Mouse (Mus musculus) megakaryocyte, adult 5-6 weeks (primary cell): ENCODE results near the gene Amn1. TPM values are rescaled to one million over a fixed set of nuclear protein-coding genes. Genes with fewer than 3 reads are reported as not detected.

Experiments
- ATAC-seq: 2 replicates; pipeline ENCODE4 v1.8.0; 2016; ENCODE audit warnings: mild to moderate bottlenecking, inconsistent platforms; ENCODE audit not compliant: poor library complexity, severe bottlenecking
- total RNA-seq, 2 experiments: library from RNA; stranded (forward) in 1 of 2; stranded (reverse) in 1 of 2; fragments of 153-499, 151-499 nt in 1 of 2; fragments of 221-1000, 200-1000 nt in 1 of 2; gene quantifications; 2 replicates each; pipeline versions ENCODE4 v1.2.3 to v1.2.4; 2015 to 2017

Gene Amn1
- total RNA-seq, 2 experiments from 2014 or later = 14.7 to 19.6 TPM

GRCm38 (mm10) chr6:149118935-149119334 lies 69.6 kb downstream of the Amn1 start:
- no peak for ATAC-seq

DNA sequence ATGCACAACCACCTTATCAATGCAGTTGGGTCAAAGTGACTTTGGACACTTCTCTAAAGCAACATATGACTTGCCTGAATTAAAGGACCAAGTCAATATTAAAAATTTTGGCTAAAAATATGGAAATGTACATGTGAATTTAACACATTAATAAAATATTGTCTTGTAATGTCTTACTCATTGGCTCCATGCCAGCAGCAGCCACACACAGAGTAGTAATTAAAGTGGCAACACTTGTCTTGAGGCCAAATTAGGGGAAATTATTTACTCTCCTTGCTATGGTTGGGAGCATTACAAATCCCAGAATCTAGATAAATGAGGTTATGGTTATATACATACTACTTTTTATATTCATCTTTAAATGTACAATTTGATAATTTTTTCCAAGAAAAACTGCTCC lies 71.5 kb downstream of the Amn1 start:
- no peak for ATAC-seq

DNA sequence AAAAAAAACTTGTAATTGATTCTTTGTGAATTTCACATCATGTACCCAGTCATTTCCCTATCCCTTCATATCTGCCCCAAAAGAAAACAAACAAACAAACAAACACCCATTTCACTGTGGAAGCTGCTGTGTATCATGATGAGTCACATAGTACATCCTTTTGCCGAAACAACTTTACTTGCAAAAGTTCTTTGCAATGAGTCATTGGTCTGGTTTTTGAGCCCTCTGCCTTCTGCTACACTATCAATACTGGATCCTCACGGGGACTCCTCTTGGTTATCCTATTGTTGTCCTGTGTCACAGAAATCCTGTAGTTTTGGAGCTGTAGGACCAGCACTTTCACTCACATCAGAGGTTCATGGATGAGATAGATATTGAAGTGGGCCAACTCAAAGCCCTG lies 79.6 kb downstream of the Amn1 start:
- ATAC-seq = no peak

DNA sequence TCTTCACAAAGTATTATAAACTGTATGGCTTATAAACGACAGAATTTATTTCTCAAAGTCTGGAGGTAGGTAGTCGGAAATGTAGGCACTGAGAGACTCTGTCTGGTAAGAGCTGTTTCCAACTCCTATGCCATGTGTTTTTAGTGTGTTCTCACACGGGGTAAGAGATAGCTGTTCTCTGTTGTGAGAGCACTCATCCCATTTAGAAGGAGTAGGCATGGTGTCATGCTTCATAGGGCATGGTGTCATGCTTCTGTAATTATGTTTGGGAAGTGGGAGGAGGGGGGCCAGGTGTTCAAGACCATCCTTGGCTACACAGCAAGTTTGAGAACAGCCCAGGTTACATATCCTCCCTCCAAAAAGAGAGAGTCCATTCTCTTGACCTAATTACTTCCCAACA lies 80.9 kb downstream of the Amn1 start:
- no peak for ATAC-seq

Other genes with a start within 250 kb of the Amn1 start
- 12.4 and 16.8 TPM in 2 replicates for gene Sinhcaf, start 242.2 kb downstream of the Amn1 start, total RNA-seq (2015)
- gene Sinhcaf, start 242.2 kb downstream of the Amn1 start, total RNA-seq (2017) = 31.7 and 33.8 TPM in 2 replicates
- gene Dennd5b, start 87.0 kb downstream of the Amn1 start, total RNA-seq (2015) = 0.80 and 0.83 TPM in 2 replicates
- gene Dennd5b, start 87.0 kb downstream of the Amn1 start, total RNA-seq (2017) = 0.41 and 0.51 TPM in 2 replicates
- gene Gm10203, start 58.5 kb downstream of the Amn1 start, total RNA-seq (2015) = not detected in 2 replicates
- not detected in 2 replicates for gene Gm10203, start 58.5 kb downstream of the Amn1 start, total RNA-seq (2017)
- gene Etfbkmt, start 48.9 kb downstream of the Amn1 start, total RNA-seq (2015) = 6.8 and 9.3 TPM in 2 replicates
- gene Etfbkmt, start 48.9 kb downstream of the Amn1 start, total RNA-seq (2017) = 5.9 and 7.8 TPM in 2 replicates
- gene Resf1, start 120.7 kb upstream of the Amn1 start, total RNA-seq (2015) = 114 and 122 TPM in 2 replicates
- gene Resf1, start 120.7 kb upstream of the Amn1 start, total RNA-seq (2017) = 76.9 and 91.4 TPM in 2 replicates
- 0.13 and 0.14 TPM in 2 replicates for gene Bicd1, start 220.2 kb upstream of the Amn1 start, total RNA-seq (2015)
- 0.48 and 1.4 TPM in 2 replicates for gene Bicd1, start 220.2 kb upstream of the Amn1 start, total RNA-seq (2017)